Mouse (Mus musculus): ENCODE data around the gene Csf1. TPM values are rescaled to one million over a fixed set of nuclear protein-coding genes. Genes with fewer than 3 reads are reported as not detected.

Csf1 gene
- polyA plus RNA-seq (2012; rRNA removed): 6.4 and 8.5 TPM in 2 replicates

GRCm38 (mm10) chr3:107759929-107760581 lies at the start of gene Csf1:
Gene Csf1, minus strand, starts transcription at chr3:107760469.
- TF ChIP-seq POLR2A (IDR thresholded peaks at IDR 0.05; ENCODE audit: borderline replicate concordance, extremely low read depth, insufficient read depth, insufficient read length, poor library complexity, severe bottlenecking) (peak; percentile 20; the same call in 1 of the 2 replicates), CTCF (IDR thresholded peaks at IDR 0.05; ENCODE audit: borderline replicate concordance, extremely low read depth, insufficient read depth, insufficient read length) (0 out of 2 replicates have a peak, but pooled peaks have one; percentile 1)

GRCm38 (mm10) chr3:107808013-107808750 lies 47.9 kb upstream of the Csf1 start:
- TF ChIP-seq POLR2A (IDR thresholded peaks at IDR 0.05; ENCODE audit: borderline replicate concordance, extremely low read depth, insufficient read depth, insufficient read length, poor library complexity, severe bottlenecking) (no peak), CTCF (IDR thresholded peaks at IDR 0.05; ENCODE audit: borderline replicate concordance, extremely low read depth, insufficient read depth, insufficient read length) (no peak)
- DNase-seq (ENCODE audit: low read depth): peak; percentile 90

More at GRCm38 (mm10) chr3:107759929-107760581, at the start of gene Csf1:
- peak; percentile 92 for DNase-seq (ENCODE audit: low read depth)

- DNase-seq (ENCODE audit: low read depth): peak; percentile 67
- no peak for TF ChIP-seq CTCF (IDR thresholded peaks at IDR 0.05; ENCODE audit: borderline replicate concordance, extremely low read depth, insufficient read depth, insufficient read length)
- TF ChIP-seq POLR2A (IDR thresholded peaks at IDR 0.05; ENCODE audit: borderline replicate concordance, extremely low read depth, insufficient read depth, insufficient read length, poor library complexity, severe bottlenecking): no peak
Measured at GRCm38 (mm10) chr3:107807386-107807974, 47.2 kb upstream of the Csf1 start.

GRCm38 (mm10) chr3:107806916-107807315 lies 46.6 kb upstream of the Csf1 start:
- no peak for TF ChIP-seq CTCF (IDR thresholded peaks at IDR 0.05; ENCODE audit: borderline replicate concordance, extremely low read depth, insufficient read depth, insufficient read length)
- no peak for TF ChIP-seq POLR2A (IDR thresholded peaks at IDR 0.05; ENCODE audit: borderline replicate concordance, extremely low read depth, insufficient read depth, insufficient read length, poor library complexity, severe bottlenecking)
- no peak for DNase-seq (ENCODE audit: low read depth)

GRCm38 (mm10) chr3:107804799-107805198 lies 44.5 kb upstream of the Csf1 start:
- TF ChIP-seq CTCF (IDR thresholded peaks at IDR 0.05; ENCODE audit: borderline replicate concordance, extremely low read depth, insufficient read depth, insufficient read length) (no peak), POLR2A (IDR thresholded peaks at IDR 0.05; ENCODE audit: borderline replicate concordance, extremely low read depth, insufficient read depth, insufficient read length, poor library complexity, severe bottlenecking) (no peak)

GRCm38 (mm10) chr3:107802185-107802946 lies 42.1 kb upstream of the Csf1 start:
- no peak for DNase-seq (ENCODE audit: low read depth)
- TF ChIP-seq POLR2A (IDR thresholded peaks at IDR 0.05; ENCODE audit: borderline replicate concordance, extremely low read depth, insufficient read depth, insufficient read length, poor library complexity, severe bottlenecking): no peak
- no peak for TF ChIP-seq CTCF (IDR thresholded peaks at IDR 0.05; ENCODE audit: borderline replicate concordance, extremely low read depth, insufficient read depth, insufficient read length)

More at GRCm38 (mm10) chr3:107804799-107805198, 44.5 kb upstream of the Csf1 start:
- no peak for DNase-seq (ENCODE audit: low read depth)

- TF ChIP-seq CTCF (IDR thresholded peaks at IDR 0.05; ENCODE audit: borderline replicate concordance, extremely low read depth, insufficient read depth, insufficient read length): no peak
Measured at GRCm38 (mm10) chr3:107798946-107799345, 38.7 kb upstream of the Csf1 start.

GRCm38 (mm10) chr3:107796191-107796983 lies 36.1 kb upstream of the Csf1 start:
- DNase-seq (ENCODE audit: low read depth): no peak
- TF ChIP-seq POLR2A (IDR thresholded peaks at IDR 0.05; ENCODE audit: borderline replicate concordance, extremely low read depth, insufficient read depth, insufficient read length, poor library complexity, severe bottlenecking): no peak
- TF ChIP-seq CTCF (IDR thresholded peaks at IDR 0.05; ENCODE audit: borderline replicate concordance, extremely low read depth, insufficient read depth, insufficient read length): no peak

More at GRCm38 (mm10) chr3:107798946-107799345, 38.7 kb upstream of the Csf1 start:
- no peak for DNase-seq (ENCODE audit: low read depth)

GRCm38 (mm10) chr3:107794890-107795289 lies 34.6 kb upstream of the Csf1 start:
- TF ChIP-seq CTCF (IDR thresholded peaks at IDR 0.05; ENCODE audit: borderline replicate concordance, extremely low read depth, insufficient read depth, insufficient read length): no peak
- no peak for TF ChIP-seq POLR2A (IDR thresholded peaks at IDR 0.05; ENCODE audit: borderline replicate concordance, extremely low read depth, insufficient read depth, insufficient read length, poor library complexity, severe bottlenecking)
- DNase-seq (ENCODE audit: low read depth): no peak
